Mouse (Mus musculus) spleen, postnatal 14 days (tissue): ENCODE results near the gene Frmd4b.
"Not testable (repeated sequence)": the region's sequence is repeated elsewhere in the genome, so short reads cannot be mapped to it uniquely, and the experiment has no call there.

Source experiments
- DNase-seq, 2 experiments: peaks; one replicate each; pipeline ENCODE4 v3.0.0; 2021 to 2022; ENCODE audit warnings: low spot score in 2 of 2

The Frmd4b gene

GRCm38 (mm10) chr6:97472873-97473550, 144.3 kb downstream of the Frmd4b start:
- DNase-seq = no peak

GRCm38 (mm10) chr6:97463898-97464524, 153.3 kb downstream of the Frmd4b start:
- no peak for DNase-seq

GRCm38 (mm10) chr6:97462421-97462820, 154.9 kb downstream of the Frmd4b start:
- DNase-seq = no peak

GRCm38 (mm10) chr6:97459112-97459511, 158.2 kb downstream of the Frmd4b start:
- DNase-seq = no peak

GRCm38 (mm10) chr6:97458358-97458757, 159.0 kb downstream of the Frmd4b start:
- no peak for DNase-seq

GRCm38 (mm10) chr6:97457954-97458353, 159.4 kb downstream of the Frmd4b start:
- DNase-seq = no peak

GRCm38 (mm10) chr6:97457210-97457609, 160.1 kb downstream of the Frmd4b start:
- no peak for DNase-seq

- no peak for DNase-seq
These were observed 165.1 kb downstream of the Frmd4b start for GRCm38 (mm10) chr6:97452223-97452622.

- DNase-seq = no peak
These were observed 167.5 kb downstream of the Frmd4b start for GRCm38 (mm10) chr6:97449806-97450205.

GRCm38 (mm10) chr6:97447020-97447419, 170.3 kb downstream of the Frmd4b start:
- DNase-seq = no peak

- DNase-seq = no peak
These were observed 173.2 kb downstream of the Frmd4b start for GRCm38 (mm10) chr6:97444145-97444544.

GRCm38 (mm10) chr6:97443522-97443921, 173.8 kb downstream of the Frmd4b start:
- DNase-seq = no peak

- DNase-seq = no peak
These were observed 176.0 kb downstream of the Frmd4b start for GRCm38 (mm10) chr6:97441357-97441756.

GRCm38 (mm10) chr6:97438918-97439645, 178.3 kb downstream of the Frmd4b start:
- DNase-seq = peak in 1 of 2 experiments; percentile 15

- DNase-seq = no peak
These were observed 182.6 kb downstream of the Frmd4b start for GRCm38 (mm10) chr6:97434753-97435152.

GRCm38 (mm10) chr6:97431309-97432004, 185.9 kb downstream of the Frmd4b start:
- no peak for DNase-seq

- no peak for DNase-seq
These were observed 186.8 kb downstream of the Frmd4b start for GRCm38 (mm10) chr6:97430519-97430918.

GRCm38 (mm10) chr6:97429688-97430343, 187.5 kb downstream of the Frmd4b start:
- DNase-seq = no peak

GRCm38 (mm10) chr6:97419771-97420446, 197.4 kb downstream of the Frmd4b start:
- DNase-seq = peak in 1 of 2 experiments; percentile 45

GRCm38 (mm10) chr6:97416972-97417554, 200.3 kb downstream of the Frmd4b start:
- DNase-seq = peak in 1 of 2 experiments; percentile 18

- DNase-seq = not testable (repeated sequence)
These were observed 201.8 kb downstream of the Frmd4b start for GRCm38 (mm10) chr6:97415578-97415977.
